Mouse (Mus musculus): ENCODE data around the gene Pepd. TPM values are rescaled to one million over a fixed set of nuclear protein-coding genes. Genes with fewer than 3 reads are reported as not detected.
A peak's percentile ranks its signal among the peaks of the same experiment; 100 is the strongest.

Pepd gene
- polyA plus RNA-seq, 1 experiment from 2014 or later: 61.8 TPM

- Histone ChIP-seq H3K4me1 (ENCODE audit: control insufficient read depth, insufficient read depth, low read length) (no peaks in the 10 kb centered on the region; the same call in 1 of the 2 replicates), H3K9ac (ENCODE audit: low read length) (no peak overlapping the region), H3K4me3 (ENCODE audit: low read depth, low read length) (no peak overlapping the region), H3K27me3 (replicated peaks; ENCODE audit: control insufficient read depth, insufficient read depth, low read length) (no peaks in the 10 kb centered on the region), H3K9me3 (replicated peaks; ENCODE audit: control insufficient read depth, low read length) (no peaks in the 10 kb centered on the region), H3K36me3 (ENCODE audit: control insufficient read depth, insufficient read depth, low read length) (no peaks in the 10 kb centered on the region), H3K4me2 (ENCODE audit: low read length) (no peak overlapping the region), H3K27ac (ENCODE audit: low read depth, low read length) (no peak overlapping the region)
- ATAC-seq (no peak), DNase-seq (ENCODE audit: low spot score) (peak; percentile 24)
- 71% methylated on average over 5 of the region's 5 CpGs for WGBS
Observed at GRCm38 (mm10) chr7:34925208-34925607, 13.0 kb downstream of the Pepd start.

- H3K27me3 ChIP-seq (replicated peaks; ENCODE audit: control insufficient read depth, insufficient read depth, low read length): no peaks in the 10 kb centered on the region
- no peaks in the 10 kb centered on the region; the same call in 1 of the 2 replicates for H3K4me1 ChIP-seq (ENCODE audit: control insufficient read depth, insufficient read depth, low read length)
- no peak overlapping the region for H3K4me3 ChIP-seq (ENCODE audit: low read depth, low read length)
- no peaks in the 10 kb centered on the region for H3K9me3 ChIP-seq (replicated peaks; ENCODE audit: control insufficient read depth, low read length)
- H3K4me2 ChIP-seq (ENCODE audit: low read length): no peak overlapping the region
- no peak overlapping the region for H3K9ac ChIP-seq (ENCODE audit: low read length)
- 90% methylated on average over 7 of the region's 7 CpGs for WGBS
- no peaks in the 10 kb centered on the region for H3K36me3 ChIP-seq (ENCODE audit: control insufficient read depth, insufficient read depth, low read length)
- DNase-seq (ENCODE audit: low spot score) (no peak), ATAC-seq (no peak)
- H3K27ac ChIP-seq (ENCODE audit: low read depth, low read length): no peak overlapping the region
Observed at GRCm38 (mm10) chr7:34925956-34926355, 13.8 kb downstream of the Pepd start.

GRCm38 (mm10) chr7:34929614-34930262 lies 17.6 kb downstream of the Pepd start:
- no peaks in the 10 kb centered on the region; the same call in 1 of the 2 replicates for H3K4me1 ChIP-seq (ENCODE audit: control insufficient read depth, insufficient read depth, low read length)
- no peak for ATAC-seq
- peak overlapping the region; percentile 25; the same call in 1 of the 2 replicates for H3K9ac ChIP-seq (ENCODE audit: low read length)
- H3K4me3 ChIP-seq (ENCODE audit: low read depth, low read length): no peak overlapping the region
- H3K36me3 ChIP-seq (ENCODE audit: control insufficient read depth, insufficient read depth, low read length): no peaks in the 10 kb centered on the region
- no peaks in the 10 kb centered on the region for H3K9me3 ChIP-seq (replicated peaks; ENCODE audit: control insufficient read depth, low read length)
- DNase-seq (ENCODE audit: low spot score): peak; percentile 13
- peak overlapping the region; percentile 39; the same call in 1 of the 2 replicates for H3K27ac ChIP-seq (ENCODE audit: low read depth, low read length)
- H3K4me2 ChIP-seq (ENCODE audit: low read length): no peak overlapping the region
- WGBS: 49% methylated on average over 8 of the region's 8 CpGs
- H3K27me3 ChIP-seq (replicated peaks; ENCODE audit: control insufficient read depth, insufficient read depth, low read length): no peaks in the 10 kb centered on the region

GRCm38 (mm10) chr7:34930263-34930757 lies 18.1 kb downstream of the Pepd start:
- Histone ChIP-seq H3K9me3 (replicated peaks; ENCODE audit: control insufficient read depth, low read length) (no peaks in the 10 kb centered on the region), H3K4me3 (ENCODE audit: low read depth, low read length) (no peak overlapping the region), H3K27me3 (replicated peaks; ENCODE audit: control insufficient read depth, insufficient read depth, low read length) (no peaks in the 10 kb centered on the region), H3K36me3 (ENCODE audit: control insufficient read depth, insufficient read depth, low read length) (peaks cover 3% of the 10 kb centered on the region; the same call in 1 of the 2 replicates), H3K4me2 (ENCODE audit: low read length) (no peak overlapping the region), H3K27ac (ENCODE audit: low read depth, low read length) (no peak overlapping the region), H3K4me1 (ENCODE audit: control insufficient read depth, insufficient read depth, low read length) (no peaks in the 10 kb centered on the region; the same call in 1 of the 2 replicates), H3K9ac (ENCODE audit: low read length) (no peak overlapping the region)
- ATAC-seq (no peak), DNase-seq (ENCODE audit: low spot score) (no peak)
- 59% methylated on average over 7 of the region's 7 CpGs for WGBS

- Histone ChIP-seq H3K36me3 (ENCODE audit: control insufficient read depth, insufficient read depth, low read length) (peaks cover 5% of the 10 kb centered on the region; the same call in 1 of the 2 replicates), H3K9me3 (replicated peaks; ENCODE audit: control insufficient read depth, low read length) (0 out of 2 replicates have a peak, but pooled peaks cover 5% of the 10 kb centered on the region), H3K4me3 (ENCODE audit: low read depth, low read length) (no peak overlapping the region), H3K4me1 (ENCODE audit: control insufficient read depth, insufficient read depth, low read length) (no peaks in the 10 kb centered on the region; the same call in 1 of the 2 replicates), H3K27ac (ENCODE audit: low read depth, low read length) (no peak overlapping the region), H3K27me3 (replicated peaks; ENCODE audit: control insufficient read depth, insufficient read depth, low read length) (no peaks in the 10 kb centered on the region), H3K4me2 (ENCODE audit: low read length) (no peak overlapping the region), H3K9ac (ENCODE audit: low read length) (no peak overlapping the region)
- WGBS: 90% methylated on average over 8 of the region's 8 CpGs
- no peak for DNase-seq (ENCODE audit: low spot score)
- no peak for ATAC-seq
Observed at GRCm38 (mm10) chr7:34932631-34933030, 20.5 kb downstream of the Pepd start.

- ATAC-seq (no peak), DNase-seq (ENCODE audit: low spot score) (no peak)
- Histone ChIP-seq H3K4me2 (ENCODE audit: low read length) (no peak overlapping the region), H3K27me3 (replicated peaks; ENCODE audit: control insufficient read depth, insufficient read depth, low read length) (no peaks in the 10 kb centered on the region), H3K9ac (ENCODE audit: low read length) (no peak overlapping the region), H3K36me3 (ENCODE audit: control insufficient read depth, insufficient read depth, low read length) (peaks cover 5% of the 10 kb centered on the region; the same call in 1 of the 2 replicates), H3K27ac (ENCODE audit: low read depth, low read length) (no peak overlapping the region), H3K4me3 (ENCODE audit: low read depth, low read length) (no peak overlapping the region), H3K4me1 (ENCODE audit: control insufficient read depth, insufficient read depth, low read length) (no peaks in the 10 kb centered on the region; the same call in 1 of the 2 replicates), H3K9me3 (replicated peaks; ENCODE audit: control insufficient read depth, low read length) (0 out of 2 replicates have a peak, but pooled peaks cover 5% of the 10 kb centered on the region)
- 71% methylated on average over 3 of the region's 3 CpGs for WGBS
Observed at GRCm38 (mm10) chr7:34933142-34933541, 21.0 kb downstream of the Pepd start.

- H3K4me1 ChIP-seq (ENCODE audit: control insufficient read depth, insufficient read depth, low read length): peaks cover 16% of the 10 kb centered on the region
Observed at GRCm38 (mm10) chr7:34936347-34936746, 24.2 kb downstream of the Pepd start.

GRCm38 (mm10) chr7:34938636-34939261 lies 26.6 kb downstream of the Pepd start:
- DNase-seq (ENCODE audit: low spot score) (peak; percentile 4), ATAC-seq (peak; percentile 13; the same call in 1 of the 2 replicates)
- Histone ChIP-seq H3K4me1 (ENCODE audit: control insufficient read depth, insufficient read depth, low read length) (peaks cover 16% of the 10 kb centered on the region), H3K9me3 (replicated peaks; ENCODE audit: control insufficient read depth, low read length) (0 out of 2 replicates have a peak, but pooled peaks cover 5% of the 10 kb centered on the region), H3K4me3 (ENCODE audit: low read depth, low read length) (no peak overlapping the region), H3K36me3 (ENCODE audit: control insufficient read depth, insufficient read depth, low read length) (peaks cover 5% of the 10 kb centered on the region; the same call in 1 of the 2 replicates), H3K9ac (ENCODE audit: low read length) (no peak overlapping the region; the same call in 1 of the 2 replicates), H3K4me2 (ENCODE audit: low read length) (no peak overlapping the region), H3K27me3 (replicated peaks; ENCODE audit: control insufficient read depth, insufficient read depth, low read length) (no peaks in the 10 kb centered on the region), H3K27ac (ENCODE audit: low read depth, low read length) (peak overlapping the region; percentile 77; the same call in 1 of the 2 replicates)
- WGBS: 18% methylated on average over 7 of the region's 7 CpGs

More at GRCm38 (mm10) chr7:34936347-34936746, 24.2 kb downstream of the Pepd start:
- no peak overlapping the region for H3K9ac ChIP-seq (ENCODE audit: low read length)
- no peak for DNase-seq (ENCODE audit: low spot score)
- ATAC-seq: no peak
- H3K4me2 ChIP-seq (ENCODE audit: low read length): no peak overlapping the region
- H3K27ac ChIP-seq (ENCODE audit: low read depth, low read length): no peak overlapping the region
- H3K27me3 ChIP-seq (replicated peaks; ENCODE audit: control insufficient read depth, insufficient read depth, low read length): no peaks in the 10 kb centered on the region
- no peak overlapping the region for H3K4me3 ChIP-seq (ENCODE audit: low read depth, low read length)
- peaks cover 5% of the 10 kb centered on the region; the same call in 1 of the 2 replicates for H3K36me3 ChIP-seq (ENCODE audit: control insufficient read depth, insufficient read depth, low read length)
- H3K9me3 ChIP-seq (replicated peaks; ENCODE audit: control insufficient read depth, low read length): 0 out of 2 replicates have a peak, but pooled peaks cover 5% of the 10 kb centered on the region
- WGBS: 93% methylated on average over 2 of the region's 2 CpGs
